Mouse (Mus musculus): ENCODE data around the gene Trappc1. TPM values are rescaled to one million over a fixed set of nuclear protein-coding genes. Genes with fewer than 3 reads are reported as not detected.

The Trappc1 gene
- total RNA-seq, 2 experiments from 2014 or later: 72.5 to 101 TPM

GRCm38 (mm10) chr11:69327157-69327442, 3.3 kb downstream of the Trappc1 start:
- ATAC-seq (replicated peaks; ENCODE audit: low FRiP score, poor library complexity, severe bottlenecking): no peak

DNA sequence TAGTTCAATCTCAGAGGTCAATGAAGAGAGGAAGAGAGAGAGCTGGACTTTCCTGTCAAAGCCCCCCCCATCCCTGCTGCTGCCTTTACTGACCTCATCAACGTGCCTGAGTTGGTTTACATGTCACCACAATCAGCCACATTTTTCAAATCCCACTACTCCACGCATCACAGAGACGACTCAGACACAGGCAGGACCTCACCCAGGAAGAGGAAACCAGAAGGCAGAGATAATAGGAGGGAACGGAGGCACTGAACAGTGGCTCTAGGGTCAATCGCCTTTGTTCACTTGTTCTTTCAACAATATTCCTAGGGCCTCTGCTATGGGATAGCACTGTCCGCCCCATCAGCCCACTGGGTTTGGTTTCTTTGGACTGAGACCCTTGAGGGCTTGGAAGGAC, 3.9 kb downstream of the Trappc1 start:
- no peak for ATAC-seq (replicated peaks; ENCODE audit: low FRiP score, poor library complexity, severe bottlenecking)

- no peak for ATAC-seq (replicated peaks; ENCODE audit: low FRiP score, poor library complexity, severe bottlenecking)
Measured at GRCm38 (mm10) chr11:69328517-69328916, 4.7 kb downstream of the Trappc1 start.

DNA sequence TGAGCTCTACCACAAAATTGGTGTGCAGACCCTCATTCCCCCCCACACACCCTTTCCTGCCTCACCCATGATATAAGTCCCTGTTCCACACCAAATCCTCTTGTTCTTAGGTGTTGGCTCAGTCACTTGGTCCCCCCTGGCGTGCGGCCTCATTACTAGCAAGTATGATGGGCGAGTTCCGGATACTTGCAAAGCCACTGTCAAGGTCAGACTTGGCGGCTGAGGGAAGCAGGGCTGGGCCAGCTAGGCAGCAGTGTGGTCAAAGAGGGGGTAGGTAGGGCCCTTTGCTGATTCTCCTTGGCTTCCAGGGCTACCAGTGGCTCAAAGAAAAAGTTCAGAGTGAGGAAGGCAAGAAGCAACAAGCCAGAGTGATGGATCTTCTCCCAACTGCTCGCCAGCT, 7.4 kb downstream of the Trappc1 start:
- no peak for ATAC-seq (replicated peaks; ENCODE audit: low FRiP score, poor library complexity, severe bottlenecking)

GRCm38 (mm10) chr11:69331929-69332405, 8.2 kb downstream of the Trappc1 start:
- ATAC-seq (replicated peaks; ENCODE audit: low FRiP score, poor library complexity, severe bottlenecking): peak; percentile 55

- no peak for ATAC-seq (replicated peaks; ENCODE audit: low FRiP score, poor library complexity, severe bottlenecking)
Measured at GRCm38 (mm10) chr11:69332713-69333253, 9.0 kb downstream of the Trappc1 start.

DNA sequence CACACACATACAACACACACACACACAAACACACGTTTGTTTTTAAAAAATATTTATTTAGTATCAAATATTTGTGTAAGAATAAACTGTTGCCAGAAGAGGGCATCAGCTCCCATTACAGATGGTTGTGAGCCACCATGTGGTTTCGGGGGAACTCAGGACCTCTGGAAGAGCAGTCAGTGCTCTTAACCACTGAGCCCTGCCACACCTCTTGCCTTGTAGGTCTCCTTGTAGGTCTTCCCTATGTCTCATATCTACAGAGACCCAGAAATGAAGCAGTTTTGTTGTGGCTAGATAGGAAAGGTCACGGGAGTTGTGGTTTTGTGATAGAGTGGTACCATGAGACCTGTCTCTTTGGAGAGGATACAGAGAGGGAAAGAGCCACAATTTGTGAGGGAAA, 10.1 kb downstream of the Trappc1 start:
- ATAC-seq (replicated peaks; ENCODE audit: low FRiP score, poor library complexity, severe bottlenecking): 0 out of 2 replicates have a peak, but pooled peaks have one; percentile 11

DNA sequence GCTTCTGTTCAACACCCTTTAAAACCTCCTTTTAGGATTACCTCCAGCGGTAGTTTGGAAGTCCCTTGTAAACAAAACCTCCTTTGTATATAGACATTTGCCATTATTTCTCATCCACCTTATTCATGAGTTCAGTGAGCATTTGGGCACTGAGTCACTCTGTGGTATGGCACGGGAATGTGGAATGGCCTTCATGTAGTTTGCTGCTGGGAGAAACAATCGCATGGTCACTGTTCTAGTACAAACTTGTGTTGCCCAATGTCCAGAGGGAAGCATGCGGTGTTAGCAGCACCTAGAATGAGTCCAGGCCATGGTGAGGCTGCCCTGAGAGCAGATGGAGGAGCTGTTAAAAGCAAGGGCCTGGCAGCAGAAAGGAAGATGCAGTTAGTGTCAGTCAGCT, 11.0 kb downstream of the Trappc1 start:
- no peak for ATAC-seq (replicated peaks; ENCODE audit: low FRiP score, poor library complexity, severe bottlenecking)

DNA sequence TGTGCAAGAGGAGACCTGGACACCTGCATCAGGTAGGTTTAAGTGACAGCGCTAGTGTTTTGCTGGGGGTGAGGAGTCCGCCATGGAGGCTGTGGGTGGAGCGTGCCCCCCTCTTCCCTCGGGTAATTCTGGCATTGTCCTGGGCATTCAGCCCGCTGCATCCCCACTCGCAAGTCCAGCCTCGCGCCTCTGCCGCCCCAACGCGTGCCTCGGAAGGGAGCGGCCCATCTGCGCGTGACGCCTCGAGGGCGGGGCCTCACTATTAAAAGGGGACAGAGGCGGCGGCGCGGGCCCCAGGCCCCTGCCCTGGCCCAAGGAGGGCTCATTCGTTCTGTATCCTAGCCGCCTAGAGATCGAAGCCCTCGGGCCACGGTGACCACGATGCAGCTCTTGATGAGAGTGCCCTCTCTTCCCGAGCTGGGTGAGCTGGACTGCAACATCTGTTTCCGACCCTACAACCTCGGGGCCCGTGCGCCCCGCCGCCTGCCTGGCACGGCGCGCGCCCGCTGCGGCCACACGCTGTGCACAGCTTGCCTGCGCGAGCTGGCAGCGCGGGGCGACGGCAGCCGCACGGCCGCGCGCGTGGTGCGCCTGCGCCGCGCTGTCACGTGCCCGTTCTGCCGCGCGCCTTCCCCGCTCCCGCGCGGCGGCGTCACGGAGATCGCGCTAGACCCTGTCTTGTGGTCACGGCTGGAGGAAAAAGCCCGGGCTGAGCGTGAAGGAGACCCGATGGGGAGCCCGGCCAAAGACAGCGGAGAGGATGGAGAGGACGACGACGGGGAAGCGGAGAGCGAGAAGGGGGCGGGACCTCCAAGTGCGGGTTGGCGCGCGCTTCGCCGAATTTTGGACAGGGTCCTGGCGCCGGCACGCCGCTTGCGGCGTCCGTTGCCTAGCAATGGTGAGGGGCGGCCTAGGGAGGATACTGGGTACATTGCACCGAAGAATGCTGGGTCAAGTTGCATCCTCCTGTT, 16.7 kb downstream of the Trappc1 start, which contains the start of gene Rnf227:
Gene Rnf227, plus strand, starts transcription at position 301 of the 971 bp plus-strand sequence.
- peak; percentile 75 for ATAC-seq (replicated peaks; ENCODE audit: low FRiP score, poor library complexity, severe bottlenecking)

DNA sequence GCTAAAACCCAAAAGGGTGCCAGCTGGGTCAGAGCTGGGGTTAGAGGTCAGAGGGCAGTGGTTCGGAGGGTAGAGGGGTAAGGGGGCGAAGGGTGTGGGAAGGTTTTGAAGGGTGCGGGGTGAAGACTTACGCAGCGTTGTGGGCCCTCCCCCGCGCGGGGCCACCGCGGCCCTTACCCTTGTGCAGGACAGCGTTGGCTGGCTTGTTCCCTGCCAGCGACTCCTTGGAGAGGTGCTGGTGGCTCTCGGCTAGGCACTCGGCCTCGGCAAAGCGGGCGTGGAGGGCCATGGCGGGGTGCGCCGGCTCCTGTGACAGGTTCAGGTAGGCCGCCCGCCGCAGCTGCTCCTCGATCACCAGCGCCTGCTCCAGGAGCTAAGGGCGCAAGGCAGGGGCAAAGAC, 22.7 kb downstream of the Trappc1 start:
- ATAC-seq (replicated peaks; ENCODE audit: low FRiP score, poor library complexity, severe bottlenecking): no peak

DNA sequence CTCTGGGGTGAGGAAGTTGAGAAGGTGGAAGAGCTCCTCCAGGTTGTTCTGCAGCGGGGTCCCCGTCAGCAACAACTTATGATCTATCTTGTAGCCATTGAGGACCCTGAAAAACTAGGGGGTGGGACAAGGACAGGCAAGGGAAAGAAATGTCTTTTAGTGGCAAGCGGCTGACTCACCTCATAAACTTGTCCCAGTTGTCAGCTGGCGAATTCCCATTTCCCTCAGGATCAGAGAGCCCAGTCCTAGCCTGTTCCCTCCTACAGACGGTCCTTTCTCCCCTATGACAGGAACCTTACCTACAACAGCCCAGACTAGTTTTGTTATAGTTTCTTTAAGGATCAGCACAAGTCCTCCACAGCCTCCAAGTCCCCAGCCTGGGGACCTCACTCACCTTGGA, 32.8 kb downstream of the Trappc1 start:
- ATAC-seq (replicated peaks; ENCODE audit: low FRiP score, poor library complexity, severe bottlenecking): no peak

DNA sequence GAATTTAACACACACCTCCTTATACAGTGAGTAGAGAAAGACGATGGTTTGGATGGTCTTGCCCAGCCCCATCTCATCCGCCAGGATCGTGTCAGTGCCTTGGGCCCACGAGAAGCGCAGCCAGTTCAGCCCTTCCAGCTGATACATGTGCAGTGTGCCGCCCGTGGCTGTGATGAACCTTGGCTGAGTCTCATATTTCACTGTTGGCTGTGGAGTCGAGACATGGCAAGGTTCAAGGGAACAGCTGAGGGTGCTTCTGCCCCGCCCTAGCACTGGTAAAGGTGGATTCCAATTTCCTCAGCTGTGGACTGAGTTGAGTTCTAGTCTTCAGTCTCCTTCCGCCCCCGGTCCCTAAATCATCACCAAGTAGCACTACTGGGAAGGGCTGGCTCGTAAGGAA, 33.9 kb downstream of the Trappc1 start:
- no peak for ATAC-seq (replicated peaks; ENCODE audit: low FRiP score, poor library complexity, severe bottlenecking)

GRCm38 (mm10) chr11:69362021-69362420, 38.2 kb downstream of the Trappc1 start:
- no peak for ATAC-seq (replicated peaks; ENCODE audit: low FRiP score, poor library complexity, severe bottlenecking)

DNA sequence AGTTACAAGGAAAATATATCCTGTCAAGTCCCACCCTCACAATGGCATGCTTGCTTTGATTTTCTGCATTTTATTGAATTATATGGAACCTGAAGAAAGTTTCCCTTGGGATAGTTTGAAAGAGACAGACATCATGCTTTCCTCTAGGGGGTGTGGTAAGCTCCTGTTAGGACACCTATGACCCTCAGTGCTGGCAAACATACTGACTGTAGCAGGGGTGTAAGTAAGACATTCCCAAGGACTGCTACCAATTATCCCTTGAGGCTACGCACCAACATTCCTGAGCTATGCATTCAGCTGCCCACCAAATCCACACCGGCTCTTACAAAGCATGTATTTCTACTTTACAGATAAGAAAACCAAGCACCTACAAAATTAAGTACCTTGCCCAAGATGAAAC, 38.7 kb downstream of the Trappc1 start:
- no peak for ATAC-seq (replicated peaks; ENCODE audit: low FRiP score, poor library complexity, severe bottlenecking)

GRCm38 (mm10) chr11:69364376-69364775, 40.6 kb downstream of the Trappc1 start:
- ATAC-seq (replicated peaks; ENCODE audit: low FRiP score, poor library complexity, severe bottlenecking): no peak

GRCm38 (mm10) chr11:69364910-69365309, 41.1 kb downstream of the Trappc1 start:
- peak; percentile 42 for ATAC-seq (replicated peaks; ENCODE audit: low FRiP score, poor library complexity, severe bottlenecking)

DNA sequence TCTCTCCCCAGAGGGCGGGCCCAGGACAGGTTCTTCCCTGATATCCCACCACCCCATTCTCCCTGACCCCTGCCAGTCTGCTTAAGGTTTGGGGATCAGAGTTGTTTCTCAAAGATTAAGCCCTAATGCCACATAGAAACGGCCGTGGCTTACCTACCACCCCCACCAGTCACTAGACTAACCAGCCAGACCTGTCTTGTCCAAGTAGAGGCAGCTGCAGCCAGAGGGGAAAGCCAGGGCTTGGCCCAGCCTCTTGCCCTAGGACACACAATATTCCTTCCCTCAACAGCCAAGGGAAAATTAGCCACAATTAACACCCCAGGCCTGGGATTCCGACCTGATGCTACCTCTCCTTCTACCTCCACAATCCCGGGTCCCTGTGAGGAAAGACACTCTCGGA, 41.9 kb downstream of the Trappc1 start:
- ATAC-seq (replicated peaks; ENCODE audit: low FRiP score, poor library complexity, severe bottlenecking): no peak

DNA sequence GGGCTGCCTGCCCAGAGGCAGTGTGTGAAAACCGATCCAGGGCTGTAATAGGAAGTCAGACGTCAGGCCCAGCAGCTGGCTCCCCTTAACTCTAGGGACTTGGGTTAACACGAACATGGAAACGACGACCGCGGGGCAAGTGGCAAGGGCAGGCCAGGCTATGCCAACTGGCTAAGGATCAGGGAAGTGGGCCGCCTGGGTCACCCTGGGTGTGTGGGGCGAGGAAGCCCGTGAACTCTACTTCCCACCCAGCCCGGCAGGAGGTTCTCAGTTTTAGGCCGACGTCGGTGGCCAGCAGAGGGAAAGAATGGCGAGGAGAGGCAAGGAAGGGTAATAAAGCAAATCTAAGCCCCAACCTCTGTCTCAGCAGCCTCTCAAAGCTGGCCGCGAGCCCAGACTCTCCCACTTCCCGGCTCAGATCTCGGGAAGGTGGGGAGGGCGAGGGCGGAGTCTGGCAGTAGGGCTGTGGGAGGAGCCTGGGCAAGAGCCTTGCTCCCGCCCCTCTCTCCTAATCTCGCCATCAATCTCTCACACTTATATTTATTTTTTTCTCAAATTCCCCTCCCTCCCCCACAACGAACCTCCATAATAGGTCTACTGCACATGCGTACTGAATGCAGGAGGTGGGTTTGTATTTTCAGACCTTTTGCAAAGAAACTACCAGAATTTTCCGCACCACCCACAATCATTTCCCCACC, 42.5 kb downstream of the Trappc1 start:
- peak; percentile 74 for ATAC-seq (replicated peaks; ENCODE audit: low FRiP score, poor library complexity, severe bottlenecking)

DNA sequence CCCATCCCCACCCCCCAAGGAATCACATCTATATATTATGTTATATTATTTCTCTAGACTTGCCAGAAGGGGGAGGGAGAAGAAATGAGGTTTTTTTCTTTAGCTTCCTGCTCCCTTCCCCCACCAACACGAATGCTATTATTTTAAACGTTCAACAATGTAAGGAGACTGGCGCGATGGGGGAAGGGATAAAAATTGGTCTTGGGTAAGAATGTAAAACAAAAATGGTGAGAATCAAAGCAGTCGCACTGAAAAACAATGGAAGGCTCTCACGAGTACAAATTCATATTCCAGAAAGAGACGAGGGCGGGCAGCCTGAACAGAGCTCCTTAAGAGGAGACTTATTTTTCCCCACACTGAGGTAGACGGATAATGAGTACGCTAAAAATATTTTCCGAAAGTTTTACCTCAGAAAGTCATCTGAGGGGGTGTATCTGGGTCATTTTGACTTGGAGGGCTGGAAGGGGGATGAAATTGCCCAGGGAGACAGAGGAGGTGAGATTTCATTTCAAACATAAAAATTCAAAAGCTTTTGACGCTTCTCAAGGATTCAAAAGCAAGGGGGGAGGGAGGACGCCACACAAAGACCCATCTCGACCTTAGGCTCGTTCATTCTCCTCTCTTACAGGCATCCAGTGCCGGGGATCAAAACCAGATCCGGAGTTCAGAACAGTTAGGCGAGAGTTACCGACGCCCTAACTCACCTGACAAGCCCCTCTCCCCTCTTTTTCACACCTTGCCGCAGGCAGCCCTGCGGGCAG, 43.3 kb downstream of the Trappc1 start:
- ATAC-seq (replicated peaks; ENCODE audit: low FRiP score, poor library complexity, severe bottlenecking): no peak
